Mouse (Mus musculus) cerebellum, adult 9-10 months (tissue): ENCODE results near the gene Rgs1.

Source experiments
- DNase-seq: peaks from one replicate; pipeline ENCODE4 v3.0.0; 2022

The Rgs1 gene

DNA sequence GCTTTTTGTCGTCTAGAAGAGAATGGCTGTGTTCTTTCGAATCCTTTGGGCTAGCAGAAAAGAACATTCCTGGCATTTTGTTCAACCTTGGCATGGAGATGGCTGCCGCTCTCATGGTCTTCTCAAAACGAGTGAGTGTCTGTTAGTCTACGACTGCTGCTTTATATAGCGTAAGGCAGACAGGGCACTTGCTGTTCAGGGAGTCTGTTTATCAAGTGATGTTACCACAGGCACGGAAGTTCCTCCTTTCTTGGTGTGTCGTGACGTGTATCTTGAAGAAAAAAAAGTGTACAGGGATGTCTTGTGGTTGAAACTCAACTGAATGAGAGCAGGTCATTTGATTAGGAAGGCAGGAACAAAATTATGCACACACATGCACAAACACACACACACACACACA lies at the start of gene Rgs1:
Rgs1 (minus strand) TSS at position 320 of the 400 bp plus-strand sequence.
- no peak for DNase-seq

GRCm38 (mm10) chr1:144283020-144284014 lies 34.3 kb upstream of the Rgs1 start:
- DNase-seq, result no peak

- no peak for DNase-seq
Measured at GRCm38 (mm10) chr1:144280056-144280455, 31.0 kb upstream of the Rgs1 start.

DNA sequence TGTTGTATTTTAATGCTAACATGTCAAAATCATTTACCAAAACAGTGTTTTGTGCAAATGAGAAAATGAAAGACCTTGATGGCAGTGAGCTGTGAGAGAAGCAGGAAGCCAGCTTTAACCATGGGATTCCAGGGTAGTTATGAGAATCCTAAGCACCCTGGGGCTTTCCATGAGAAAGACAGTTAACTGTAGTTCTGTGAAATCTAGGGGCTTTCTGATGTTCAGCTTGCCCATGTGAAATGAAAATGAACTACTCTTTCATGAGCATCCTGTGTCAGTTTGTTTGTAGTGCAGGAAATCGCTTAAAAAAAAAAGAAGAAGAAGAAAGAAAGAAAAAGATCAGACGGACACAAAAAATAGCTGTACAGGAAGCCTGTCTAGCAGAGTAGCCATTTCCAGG lies 23.9 kb upstream of the Rgs1 start:
- DNase-seq, result no peak

DNA sequence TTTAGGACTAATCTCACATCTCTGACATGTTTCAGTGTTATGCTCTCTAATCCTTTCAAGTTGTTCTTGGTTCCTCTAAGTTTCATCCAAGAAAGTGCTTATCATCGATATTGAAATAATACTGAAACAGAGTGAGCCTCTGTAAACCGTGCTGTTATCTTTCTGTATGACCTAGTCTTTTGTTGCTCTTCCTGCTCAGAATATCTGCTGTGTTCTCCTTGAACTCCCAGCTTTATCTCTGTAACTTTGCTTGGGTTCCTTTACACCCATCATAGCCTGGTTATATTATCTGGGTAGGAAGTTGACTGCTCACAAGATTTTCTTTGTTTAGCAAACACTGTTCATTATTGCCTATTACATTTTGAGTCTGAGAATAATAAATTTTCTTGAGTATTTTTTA lies 20.1 kb upstream of the Rgs1 start:
- no peak for DNase-seq

- DNase-seq, result no peak
Measured at GRCm38 (mm10) chr1:144267471-144268470, 18.7 kb upstream of the Rgs1 start.

- no peak for DNase-seq
Measured at GRCm38 (mm10) chr1:144264000-144264399, 15.0 kb upstream of the Rgs1 start.

- no peak for DNase-seq
Measured at GRCm38 (mm10) chr1:144262008-144262407, 13.0 kb upstream of the Rgs1 start.

GRCm38 (mm10) chr1:144258779-144259178 lies 9.7 kb upstream of the Rgs1 start:
- no peak for DNase-seq

DNA sequence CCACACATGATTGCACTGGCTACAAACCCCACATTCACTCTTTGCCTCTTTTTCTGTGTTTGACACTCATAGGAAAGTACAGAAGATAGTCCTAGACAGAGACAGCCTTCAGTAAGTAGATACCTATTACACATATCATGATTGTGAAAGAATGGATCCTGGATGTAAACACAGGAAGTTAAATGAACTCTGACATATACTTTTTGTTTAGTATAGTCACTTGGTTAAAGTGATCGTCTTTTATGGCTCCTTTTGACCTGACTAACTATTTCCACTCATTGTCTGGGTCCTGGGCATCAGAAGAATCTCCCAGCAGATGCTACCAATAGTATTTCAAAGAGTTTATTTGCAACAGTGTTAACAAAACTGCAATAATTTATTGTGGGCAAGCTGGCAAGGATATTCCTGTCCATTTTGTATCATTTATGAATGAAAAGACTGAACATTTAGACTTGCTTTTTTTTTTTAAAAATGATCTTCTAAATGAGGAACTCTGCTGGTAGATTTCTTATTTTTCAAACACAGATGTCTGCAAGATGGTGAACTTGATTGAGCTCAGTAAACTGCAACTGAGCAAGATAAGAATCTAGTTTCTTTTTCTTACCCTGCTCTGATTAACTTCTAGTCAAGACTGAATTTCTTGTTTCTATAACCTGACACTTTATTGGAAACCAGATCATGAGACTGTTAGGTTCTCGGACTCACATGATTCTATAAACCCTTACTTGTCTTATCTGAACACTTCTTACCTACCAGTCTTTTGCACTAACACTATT lies 7.7 kb upstream of the Rgs1 start:
- DNase-seq, result no peak

GRCm38 (mm10) chr1:144248206-144248605 lies 836 bp downstream of the Rgs1 start:
- no peak for DNase-seq

DNA sequence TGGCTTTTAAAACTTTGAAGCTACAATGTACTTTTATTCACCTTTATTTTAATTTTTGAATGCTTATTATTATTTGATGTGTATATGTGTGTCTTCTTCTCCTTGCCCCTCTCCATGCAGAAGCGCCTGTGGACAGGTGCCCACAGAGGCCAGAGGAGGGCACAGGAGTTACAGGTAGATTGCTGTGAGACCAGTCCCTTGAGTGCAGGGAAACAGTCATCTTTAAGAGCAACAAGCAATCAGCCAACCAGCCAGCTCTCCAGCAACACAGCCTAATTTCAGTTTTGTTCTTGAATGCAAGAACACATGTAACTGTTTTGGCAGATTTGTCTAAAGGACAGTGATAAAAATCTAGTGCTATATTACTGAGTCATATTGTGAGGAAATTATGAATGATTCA lies 1.7 kb downstream of the Rgs1 start:
- DNase-seq, result no peak

GRCm38 (mm10) chr1:144243511-144243910 lies 5.5 kb downstream of the Rgs1 start:
- no peak for DNase-seq

GRCm38 (mm10) chr1:144239195-144239594 lies 9.8 kb downstream of the Rgs1 start:
- no peak for DNase-seq

GRCm38 (mm10) chr1:144215230-144215629 lies 33.8 kb downstream of the Rgs1 start:
- DNase-seq, result no peak

- DNase-seq, result no peak
Measured at GRCm38 (mm10) chr1:144210912-144211311, 38.1 kb downstream of the Rgs1 start.

GRCm38 (mm10) chr1:144206281-144207061 lies 42.6 kb downstream of the Rgs1 start:
- DNase-seq, result no peak

DNA sequence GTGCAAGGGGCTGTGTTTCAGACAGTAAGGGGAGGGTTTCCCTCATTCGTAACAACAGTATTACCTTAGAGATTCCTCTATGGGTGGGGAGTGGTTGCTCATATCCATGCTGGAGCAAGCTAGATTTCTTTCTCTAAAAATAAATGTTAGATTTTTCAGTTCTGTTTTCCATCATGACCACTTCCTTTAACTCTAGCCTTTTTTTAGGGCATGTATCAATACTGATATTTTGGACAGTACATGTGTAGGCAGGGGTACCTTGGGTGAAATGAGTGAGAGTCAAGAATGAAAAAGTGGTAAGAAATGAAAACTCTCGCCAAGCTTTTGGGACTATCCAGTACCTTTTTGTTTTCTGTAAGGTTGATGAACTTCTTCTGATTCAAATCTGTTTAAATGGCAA lies 44.3 kb downstream of the Rgs1 start:
- no peak for DNase-seq

- DNase-seq, result no peak
Measured at GRCm38 (mm10) chr1:144202939-144203338, 46.1 kb downstream of the Rgs1 start.

DNA sequence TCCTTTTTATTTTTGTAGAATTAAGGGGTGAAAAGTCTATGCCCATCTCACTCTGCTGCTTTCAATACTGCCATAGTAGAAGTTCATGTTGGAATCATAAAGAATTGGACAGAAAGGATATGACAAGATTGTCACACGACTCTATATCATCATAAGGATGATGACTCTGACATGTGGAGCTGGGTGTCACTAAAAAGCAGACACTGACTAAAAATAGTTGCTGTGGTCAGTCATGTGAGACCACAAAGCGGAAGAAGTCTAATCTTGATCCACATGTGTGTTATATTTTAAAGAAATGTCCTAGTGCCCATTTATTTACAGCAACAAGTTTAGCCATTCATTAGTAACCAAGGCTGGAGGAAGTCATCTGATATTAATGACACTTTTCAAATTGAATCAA lies 48.5 kb downstream of the Rgs1 start:
- no peak for DNase-seq

DNA sequence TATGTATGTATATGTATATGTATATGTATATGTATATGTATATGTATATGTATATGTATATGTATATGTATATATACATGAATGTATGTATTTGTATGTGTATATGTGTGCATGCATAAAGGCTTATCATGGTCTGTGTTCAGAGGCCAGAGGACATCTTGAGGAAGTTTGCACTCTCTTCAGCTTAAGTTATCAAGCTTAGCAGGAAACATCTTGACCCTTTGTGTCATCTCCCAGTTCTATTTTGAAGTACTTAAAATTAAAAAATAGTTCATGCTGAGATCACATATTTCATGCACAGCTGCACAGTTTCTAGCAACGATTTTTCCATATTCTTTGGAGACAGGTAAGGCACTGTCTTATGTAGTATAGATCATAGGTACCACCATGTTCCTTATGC lies 49.5 kb downstream of the Rgs1 start:
- no peak for DNase-seq

- DNase-seq, result peak; percentile 11
Measured at GRCm38 (mm10) chr1:144197684-144198083, 51.4 kb downstream of the Rgs1 start.
